Mouse (Mus musculus): Measurements from ENCODE around the gene Med15.
A peak's percentile ranks its signal among the peaks of the same experiment; 100 is the strongest.

The Med15 gene

DNA sequence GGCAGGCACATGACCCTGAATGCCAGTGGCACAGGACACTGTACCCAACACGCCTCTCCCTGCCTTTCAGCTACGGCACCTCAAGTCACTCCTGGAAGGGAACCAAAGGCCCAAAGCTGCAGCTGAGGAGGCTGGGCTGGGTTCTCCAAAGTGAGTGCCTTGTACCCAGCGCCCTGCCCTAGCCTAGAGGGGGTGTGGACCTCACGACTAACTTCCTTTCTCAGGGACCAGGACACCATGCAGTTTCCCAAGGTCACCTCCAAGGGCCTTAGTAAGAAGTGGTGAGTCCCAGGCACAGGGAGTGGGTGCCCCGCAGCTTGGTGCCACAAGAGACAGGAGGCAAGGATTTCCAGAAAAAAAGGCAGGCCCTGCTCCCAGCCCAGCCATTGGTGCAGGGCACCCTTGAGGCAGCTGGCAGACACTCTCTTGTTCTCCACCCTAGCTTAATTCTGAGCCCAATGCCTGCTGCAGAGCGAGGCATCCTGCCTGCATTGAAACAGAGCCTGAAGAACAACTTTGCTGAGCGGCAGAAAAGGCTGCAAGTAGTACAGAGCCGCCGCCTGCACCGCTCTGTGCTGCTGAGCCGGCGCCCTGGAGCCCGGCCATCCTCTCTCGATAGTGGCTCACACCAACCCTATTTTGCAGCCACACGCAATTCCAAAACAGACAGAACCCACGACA, 82.6 kb downstream of the Med15 start:
- no peak for DNase-seq (ENCODE audit: low spot score in 2 of 2)

DNA sequence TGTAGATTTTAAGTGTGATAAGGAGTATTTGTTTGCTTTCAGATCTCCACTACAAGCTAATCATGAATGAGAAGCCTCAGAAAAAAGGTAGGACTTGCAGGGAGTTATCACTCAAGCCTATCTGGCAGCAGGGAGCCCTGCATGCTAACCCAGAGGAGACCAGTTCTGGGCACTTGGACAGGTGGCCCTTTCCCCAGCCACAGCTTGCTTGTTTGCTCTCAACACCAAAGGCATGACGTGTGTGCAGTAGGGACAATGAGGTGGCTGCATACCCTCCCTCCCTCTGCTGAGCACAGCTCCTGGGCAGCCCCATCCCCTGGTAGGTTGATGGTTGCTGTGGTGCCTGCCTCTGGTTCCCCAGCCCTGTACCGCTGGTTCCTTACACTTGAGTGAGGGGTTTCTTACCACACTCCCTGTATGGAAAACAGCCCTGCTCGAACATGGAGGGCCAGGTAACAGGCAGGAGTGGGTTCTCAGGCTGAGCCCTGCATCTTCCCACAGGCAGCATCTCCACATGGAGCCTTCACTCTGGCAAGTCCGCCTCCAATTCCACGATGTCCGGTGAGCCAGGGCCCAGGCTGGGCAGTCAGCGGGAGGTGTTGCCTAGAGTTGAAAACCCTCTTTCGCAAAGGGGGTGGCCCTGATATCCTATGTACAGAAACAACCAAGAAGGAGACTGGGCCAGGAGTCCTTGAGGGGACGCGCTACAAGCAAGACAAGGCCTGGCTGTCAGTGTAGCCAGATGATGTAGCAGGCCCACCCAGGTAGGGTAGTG, 84.9 kb downstream of the Med15 start:
- DNase-seq (ENCODE audit: low spot score in 2 of 2), result no peak

DNA sequence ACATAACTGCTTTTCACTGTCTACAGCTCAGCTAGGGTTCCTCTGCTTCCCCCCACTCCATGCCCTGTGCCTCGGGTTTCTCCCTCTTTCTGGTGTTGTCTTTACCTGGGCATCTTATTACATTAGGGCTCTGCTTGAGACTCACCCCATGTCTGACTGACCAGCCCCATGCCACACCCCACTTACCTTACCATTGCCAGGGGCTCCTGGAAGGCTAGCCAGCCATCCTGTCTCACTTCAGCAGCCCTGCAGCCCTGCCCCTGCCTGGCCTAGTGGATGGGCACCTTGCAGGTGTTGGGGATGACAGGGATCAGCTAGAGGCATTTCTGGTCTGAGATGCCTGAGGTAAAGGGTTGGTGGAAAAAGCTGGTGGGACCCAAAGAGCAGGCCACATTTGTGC, 85.5 kb downstream of the Med15 start:
- no peak for DNase-seq (ENCODE audit: low spot score in 2 of 2)

DNA sequence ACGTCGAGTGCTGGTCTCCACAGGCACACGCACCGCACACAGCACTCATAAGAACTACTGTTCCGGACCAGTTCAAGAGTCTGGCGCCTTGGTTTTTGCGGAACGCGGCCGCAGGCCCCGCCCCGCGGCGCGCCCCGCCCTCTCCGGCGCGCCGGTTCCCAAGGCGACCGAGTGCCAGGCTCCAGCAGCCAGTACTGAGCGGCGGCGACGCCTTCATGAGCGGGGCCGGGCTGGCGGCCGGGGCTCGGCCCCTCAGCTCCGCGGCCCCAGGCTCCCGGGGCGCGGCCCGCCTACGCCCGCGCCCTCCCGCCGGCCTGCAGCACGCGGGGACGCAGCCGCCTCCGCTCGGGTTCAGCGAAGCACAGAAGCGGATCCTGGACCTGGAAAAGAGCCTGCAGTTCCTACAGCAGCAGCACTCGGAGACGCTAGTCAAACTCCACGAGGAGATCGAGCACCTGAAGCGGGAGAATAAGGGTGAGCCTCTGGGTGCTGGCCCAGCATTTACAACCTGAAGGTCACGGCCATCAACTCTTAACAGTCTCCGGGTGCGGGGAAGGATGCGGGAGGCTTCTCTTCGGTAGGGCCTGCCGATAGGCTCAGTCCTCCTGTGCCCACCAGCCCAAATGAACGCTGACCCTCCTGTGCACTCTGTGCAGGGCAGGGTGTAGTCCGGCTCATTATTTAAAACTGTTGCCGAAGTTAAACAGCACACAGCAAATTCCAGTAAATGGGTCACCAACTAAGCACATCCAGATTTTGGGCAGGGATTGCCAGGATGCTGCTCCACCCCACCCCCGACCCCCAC, 86.2 kb downstream of the Med15 start, which contains the start of gene Ccdc74a:
Ccdc74a (plus strand) TSS at position 161 of the 805 bp plus-strand sequence.
- DNase-seq (ENCODE audit: low spot score in 2 of 2), result peak; percentile 56 to 68

DNA sequence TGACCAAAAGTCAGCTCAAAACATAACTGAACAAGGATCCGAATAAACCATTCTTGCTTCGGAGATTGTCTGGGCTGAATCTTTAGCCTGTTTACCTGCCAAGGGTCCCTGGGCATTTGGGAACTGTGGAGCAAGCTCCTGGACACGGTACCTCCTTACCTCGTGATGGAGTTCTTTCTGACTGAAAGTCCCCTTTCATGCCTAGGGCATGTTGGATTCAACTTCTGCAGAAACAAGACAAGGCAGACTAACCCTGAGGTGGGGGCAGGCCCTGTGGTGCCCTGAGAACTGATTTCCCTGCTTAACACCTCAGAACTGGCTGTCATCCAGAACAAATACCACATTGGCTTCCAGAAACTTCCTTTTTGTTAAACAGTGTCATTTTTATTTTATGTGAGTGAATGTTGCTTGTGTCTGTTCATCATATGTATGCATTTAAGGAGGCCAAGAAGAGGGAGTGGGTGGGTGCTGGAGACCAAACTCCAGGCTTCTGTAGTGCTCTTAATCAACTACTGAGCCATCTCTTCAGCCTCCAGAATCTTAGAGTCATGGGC, 89.2 kb downstream of the Med15 start:
- no peak for DNase-seq (ENCODE audit: low spot score in 2 of 2)

DNA sequence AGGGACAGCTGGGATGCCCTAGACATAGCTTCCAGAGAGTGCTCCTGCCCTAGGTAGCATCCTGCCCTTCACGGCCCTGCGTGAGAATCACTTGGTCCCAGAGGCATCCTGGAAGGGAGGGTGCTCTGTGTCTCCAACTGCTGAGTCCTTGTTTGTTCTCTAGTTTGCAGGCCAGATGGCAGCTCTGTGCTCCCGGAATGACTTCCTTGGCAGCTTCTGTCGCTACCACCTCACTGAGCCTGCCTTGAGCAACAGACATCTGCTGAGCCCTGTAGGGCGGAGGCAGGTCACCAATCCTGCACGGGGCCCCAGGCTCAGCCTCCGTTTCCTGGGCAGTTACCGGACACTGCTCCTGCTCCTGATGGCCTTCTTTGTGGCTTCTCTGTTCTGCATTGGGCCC, 90.4 kb downstream of the Med15 start:
- DNase-seq (ENCODE audit: low spot score in 2 of 2), result no peak

DNA sequence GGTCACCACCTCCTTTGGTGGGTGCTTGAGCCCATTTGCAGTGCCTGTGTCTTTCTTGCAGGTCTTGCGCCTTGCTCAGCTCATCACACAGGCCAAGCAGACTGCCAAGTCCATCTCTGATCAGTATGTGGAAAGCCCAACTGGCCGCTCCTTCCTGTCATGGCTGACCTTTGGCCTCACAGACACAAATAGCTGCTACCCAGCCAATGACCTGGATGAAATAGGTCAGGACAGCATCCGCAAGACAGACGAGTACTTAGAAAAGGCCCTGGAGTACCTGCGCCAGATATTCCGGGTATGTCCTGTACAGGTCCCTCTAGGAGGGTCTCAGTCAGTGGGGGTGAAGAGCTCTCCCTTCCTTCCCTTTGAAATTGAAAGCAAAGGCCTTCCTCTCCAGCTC, 91.4 kb downstream of the Med15 start:
- DNase-seq (ENCODE audit: low spot score in 2 of 2), result no peak

DNA sequence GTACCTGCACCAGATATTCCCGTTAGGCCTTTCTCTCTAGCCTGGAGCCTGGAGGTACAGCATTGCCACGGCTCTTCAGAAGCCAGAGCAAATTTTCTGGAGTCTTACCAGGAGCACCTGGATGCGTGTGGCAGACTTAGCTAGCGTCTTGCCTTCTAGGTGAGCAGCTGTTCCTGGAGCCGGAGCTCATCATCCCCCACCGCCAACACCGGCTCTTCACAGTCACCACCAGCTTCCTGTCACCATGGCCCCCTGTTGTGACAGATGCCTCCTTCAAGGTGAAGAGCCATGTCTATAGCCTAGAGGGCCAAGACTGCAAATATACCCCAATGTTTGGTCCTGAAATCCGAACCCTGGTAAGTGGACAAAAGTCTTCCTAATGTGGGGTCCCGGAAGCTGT, 92.0 kb downstream of the Med15 start:
- no peak for DNase-seq (ENCODE audit: low spot score in 2 of 2)

DNA sequence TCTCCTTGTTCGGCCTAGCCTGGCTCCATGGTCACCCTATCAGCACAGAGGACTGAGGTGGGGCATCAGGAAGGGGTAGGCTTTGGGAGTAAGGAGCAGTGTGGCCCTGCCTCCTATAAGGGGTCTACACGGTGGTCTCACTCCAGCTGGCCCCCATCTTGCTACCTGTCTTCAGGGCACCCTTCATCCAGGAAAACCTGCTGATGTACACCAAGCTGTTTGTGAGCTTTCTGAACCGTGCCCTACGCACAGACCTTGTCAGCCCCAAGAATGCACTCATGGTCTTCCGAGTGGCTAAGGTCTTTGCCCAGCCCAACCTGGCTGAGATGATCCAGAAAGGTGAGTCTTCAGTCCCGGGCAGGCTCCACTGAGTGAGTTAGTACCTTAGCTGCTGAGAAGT, 92.7 kb downstream of the Med15 start:
- no peak for DNase-seq (ENCODE audit: low spot score in 2 of 2)

DNA sequence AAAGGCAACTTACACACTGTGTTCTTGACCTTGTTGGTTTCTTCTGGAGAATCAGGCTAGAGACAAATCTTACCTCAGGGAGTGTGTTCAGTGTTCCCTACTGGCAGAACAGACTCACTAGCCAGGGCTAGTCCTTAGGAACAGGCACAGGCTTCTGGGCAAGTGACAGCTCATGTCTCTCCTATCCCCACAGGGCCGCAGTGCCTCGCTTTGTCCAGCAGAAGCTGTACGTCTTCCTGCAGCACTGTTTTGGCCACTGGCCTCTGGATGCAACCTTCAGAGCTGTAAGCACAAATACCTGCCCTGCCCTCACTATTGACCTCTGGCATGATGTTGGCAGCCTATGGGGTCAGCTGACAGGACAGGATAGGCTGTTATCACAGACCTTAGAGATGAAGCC, 93.6 kb downstream of the Med15 start:
- no peak for DNase-seq (ENCODE audit: low spot score in 2 of 2)

DNA sequence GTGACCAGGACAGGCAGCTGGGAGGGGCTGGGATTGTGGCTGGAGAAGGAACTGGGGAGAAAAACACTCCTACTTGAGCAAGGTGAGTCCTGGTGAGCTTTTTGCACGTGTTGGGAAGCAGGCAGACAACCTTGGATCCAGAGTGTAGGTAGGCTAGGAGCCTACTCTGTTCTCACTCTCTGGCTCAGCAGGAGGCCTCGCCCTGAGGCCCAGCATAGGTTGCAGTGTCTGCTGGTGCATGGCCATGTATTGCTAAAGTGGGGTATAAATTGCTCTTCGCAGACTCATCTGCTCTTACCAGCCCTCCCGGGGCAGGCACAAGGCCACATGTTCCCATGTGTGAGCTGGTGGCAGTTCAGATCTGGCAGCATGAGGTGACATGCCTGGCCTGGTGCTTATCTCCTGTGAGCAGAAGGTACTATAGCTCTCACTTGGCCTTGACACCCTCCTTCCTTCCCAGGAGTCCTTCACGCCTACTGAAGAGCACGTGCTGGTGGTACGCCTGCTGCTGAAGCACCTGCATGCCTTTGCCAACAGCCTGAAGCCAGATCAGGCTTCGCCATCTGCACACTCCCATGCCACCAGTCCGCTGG, 94.6 kb downstream of the Med15 start:
- DNase-seq (ENCODE audit: low spot score in 2 of 2), result no peak

DNA sequence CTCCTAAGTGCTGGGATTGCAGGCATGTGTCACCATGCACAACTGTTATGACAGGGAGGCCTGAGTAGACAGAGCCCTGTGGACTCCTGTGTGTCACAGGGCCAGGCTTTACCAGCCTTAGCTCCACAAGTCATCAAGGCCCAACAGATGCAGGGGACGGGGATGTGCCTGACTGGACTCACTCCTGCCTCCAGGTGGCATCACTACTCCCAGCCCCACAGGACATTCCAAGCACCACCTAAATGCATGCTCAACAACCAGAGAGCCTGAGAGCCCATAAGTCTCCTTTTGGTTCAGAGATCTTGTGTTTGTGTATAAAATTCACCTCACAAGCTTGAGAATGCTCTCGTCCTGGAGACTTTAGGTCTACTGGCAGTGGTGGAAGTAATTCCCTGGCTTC, 95.1 kb downstream of the Med15 start:
- DNase-seq (ENCODE audit: low spot score in 2 of 2), result no peak

DNA sequence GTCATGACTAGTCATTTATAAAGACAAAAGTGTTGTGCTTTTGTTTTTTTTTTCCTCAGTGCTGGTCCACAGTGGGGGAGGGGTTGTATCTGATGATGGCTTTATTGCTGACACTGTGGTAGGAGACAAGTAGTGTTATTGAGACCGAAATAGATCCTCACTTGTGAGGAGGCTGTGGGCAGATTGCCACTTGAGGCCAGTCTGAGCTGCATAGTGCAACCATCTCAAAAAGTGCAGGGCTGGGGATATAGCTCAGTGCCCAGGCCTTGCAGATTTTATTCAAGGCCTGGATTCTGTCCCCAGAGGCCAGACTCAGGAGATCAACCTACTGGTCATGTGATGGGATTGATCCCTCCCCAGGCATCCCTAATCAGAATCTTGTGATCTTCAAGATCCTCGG, 95.8 kb downstream of the Med15 start:
- DNase-seq (ENCODE audit: low spot score in 2 of 2), result no peak

DNA sequence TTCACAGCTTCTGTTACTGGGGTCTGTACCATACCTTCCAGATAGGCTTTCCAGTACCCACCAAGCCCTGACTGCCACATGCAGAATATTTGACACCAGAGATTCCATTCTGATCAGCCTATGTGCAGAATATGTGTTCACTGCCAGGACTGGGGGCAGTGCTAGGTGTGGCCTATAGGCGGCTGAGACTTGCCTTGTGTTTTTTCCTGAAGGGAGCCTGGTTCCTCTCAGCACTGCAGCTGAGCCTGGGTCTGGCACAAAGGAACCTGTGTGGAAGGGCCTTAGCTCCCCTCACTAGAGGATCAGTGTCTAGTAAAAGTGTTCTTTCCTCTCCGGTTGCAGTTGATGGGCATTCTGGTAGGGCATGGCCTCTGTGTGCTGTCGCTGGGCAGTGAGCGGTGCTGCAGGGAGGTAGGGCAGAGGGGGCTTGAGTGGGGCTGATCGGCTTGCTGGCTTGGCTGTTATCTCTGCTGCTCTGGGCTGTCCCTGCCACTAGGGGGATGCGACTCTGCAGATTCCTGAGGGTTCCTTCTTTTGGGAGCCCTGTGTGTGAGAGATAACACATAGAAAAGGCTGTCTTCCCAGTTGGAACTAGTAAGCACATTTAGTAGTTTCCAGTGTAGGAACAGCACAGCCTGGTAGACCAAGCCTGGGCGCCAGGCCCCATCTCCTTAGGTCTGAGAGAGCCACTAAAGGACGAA, 99.1 kb downstream of the Med15 start:
- DNase-seq (ENCODE audit: low spot score in 2 of 2), result no peak

DNA sequence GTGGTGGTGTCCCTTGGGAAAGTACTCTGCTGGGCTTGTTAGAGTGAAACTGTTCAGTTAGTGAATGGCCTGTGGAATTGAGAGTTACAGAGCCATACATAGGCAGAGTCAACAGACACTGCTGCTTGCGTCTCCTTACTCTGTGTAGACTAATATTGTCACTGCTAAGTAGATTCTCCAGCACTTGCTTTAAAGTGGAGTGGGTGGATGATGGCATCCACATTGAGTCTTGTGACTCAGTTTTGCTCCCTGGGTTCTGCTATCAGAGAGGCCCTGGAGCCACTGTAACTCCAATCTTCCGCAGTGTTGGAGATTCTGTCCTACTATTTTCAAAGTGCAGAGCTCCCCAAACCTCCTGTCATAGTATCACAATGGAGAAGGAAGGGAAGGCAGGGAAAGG, 100.1 kb downstream of the Med15 start:
- DNase-seq (ENCODE audit: low spot score in 2 of 2), result no peak

DNA sequence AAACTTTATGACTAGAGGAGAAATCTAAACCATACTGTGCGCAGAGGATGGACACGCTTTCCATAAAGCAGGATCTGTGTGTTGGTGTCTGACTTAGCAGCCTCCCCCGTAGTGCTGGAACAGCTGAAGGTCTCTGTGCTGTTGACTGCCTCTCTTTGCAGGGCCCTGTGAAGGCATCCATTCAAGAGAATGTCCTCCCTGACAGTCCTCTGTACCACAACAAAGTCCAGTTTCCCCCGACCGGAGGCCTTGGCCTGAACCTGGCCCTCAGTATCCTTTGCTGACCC, 106.5 kb downstream of the Med15 start:
- no peak for DNase-seq (ENCODE audit: low spot score in 2 of 2)

DNA sequence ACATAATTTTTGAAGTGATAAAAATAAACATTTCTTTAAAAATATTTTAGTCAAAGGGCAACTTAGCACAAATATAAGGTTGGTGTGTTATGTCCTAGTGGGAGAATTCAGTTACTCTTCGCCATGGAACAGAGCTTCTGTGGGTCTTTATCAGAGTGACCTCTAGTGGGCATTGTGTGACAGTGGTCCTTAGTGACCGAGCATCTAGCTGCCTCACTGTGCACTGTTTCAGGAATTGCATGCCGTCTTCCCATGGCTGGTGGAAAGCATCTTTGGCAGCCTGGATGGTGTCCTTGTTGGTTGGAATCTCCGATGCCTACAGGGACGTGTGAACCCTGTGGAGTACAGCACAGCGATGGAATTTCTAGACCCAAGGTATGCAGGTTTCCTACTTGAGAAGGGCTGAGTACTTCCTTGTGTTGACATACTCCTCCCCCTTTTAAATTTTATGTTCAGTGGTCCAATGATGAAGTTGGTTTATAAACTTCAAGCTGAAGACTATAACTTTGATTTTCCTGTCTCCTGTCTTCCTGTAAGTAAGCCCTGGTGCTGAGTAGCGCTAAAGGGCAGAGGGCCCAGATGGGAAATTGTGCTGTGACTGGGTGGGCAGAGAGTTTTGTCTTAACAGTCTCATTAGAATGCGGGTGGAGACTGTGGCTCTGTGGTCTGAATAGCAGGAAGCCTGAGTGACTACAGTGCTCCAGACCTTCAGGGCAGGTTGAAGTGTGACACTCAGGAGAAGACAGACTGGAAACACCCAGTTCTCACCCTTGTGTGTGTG, 107.0 kb downstream of the Med15 start:
- no peak for DNase-seq (ENCODE audit: low spot score in 2 of 2)

DNA sequence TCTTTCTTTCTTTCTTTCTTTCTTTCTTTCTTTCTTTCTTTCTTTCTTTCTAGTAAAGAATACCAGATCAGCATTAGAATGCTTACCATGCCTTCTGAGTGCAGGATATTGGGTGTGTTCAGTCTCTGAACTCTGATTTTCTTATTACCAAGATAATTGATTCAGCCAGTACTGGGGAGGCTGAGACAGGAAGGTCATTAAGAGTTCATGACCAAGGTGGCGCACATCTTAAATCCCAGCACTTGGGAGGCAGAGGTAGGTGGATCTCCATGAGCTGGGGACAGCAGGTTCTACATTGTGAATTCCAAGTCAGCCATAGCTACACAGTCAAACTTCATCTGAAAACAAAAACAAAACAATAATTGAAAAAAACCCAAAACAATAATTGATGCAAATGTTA, 110.8 kb downstream of the Med15 start:
- DNase-seq (ENCODE audit: low spot score in 2 of 2), result no peak

DNA sequence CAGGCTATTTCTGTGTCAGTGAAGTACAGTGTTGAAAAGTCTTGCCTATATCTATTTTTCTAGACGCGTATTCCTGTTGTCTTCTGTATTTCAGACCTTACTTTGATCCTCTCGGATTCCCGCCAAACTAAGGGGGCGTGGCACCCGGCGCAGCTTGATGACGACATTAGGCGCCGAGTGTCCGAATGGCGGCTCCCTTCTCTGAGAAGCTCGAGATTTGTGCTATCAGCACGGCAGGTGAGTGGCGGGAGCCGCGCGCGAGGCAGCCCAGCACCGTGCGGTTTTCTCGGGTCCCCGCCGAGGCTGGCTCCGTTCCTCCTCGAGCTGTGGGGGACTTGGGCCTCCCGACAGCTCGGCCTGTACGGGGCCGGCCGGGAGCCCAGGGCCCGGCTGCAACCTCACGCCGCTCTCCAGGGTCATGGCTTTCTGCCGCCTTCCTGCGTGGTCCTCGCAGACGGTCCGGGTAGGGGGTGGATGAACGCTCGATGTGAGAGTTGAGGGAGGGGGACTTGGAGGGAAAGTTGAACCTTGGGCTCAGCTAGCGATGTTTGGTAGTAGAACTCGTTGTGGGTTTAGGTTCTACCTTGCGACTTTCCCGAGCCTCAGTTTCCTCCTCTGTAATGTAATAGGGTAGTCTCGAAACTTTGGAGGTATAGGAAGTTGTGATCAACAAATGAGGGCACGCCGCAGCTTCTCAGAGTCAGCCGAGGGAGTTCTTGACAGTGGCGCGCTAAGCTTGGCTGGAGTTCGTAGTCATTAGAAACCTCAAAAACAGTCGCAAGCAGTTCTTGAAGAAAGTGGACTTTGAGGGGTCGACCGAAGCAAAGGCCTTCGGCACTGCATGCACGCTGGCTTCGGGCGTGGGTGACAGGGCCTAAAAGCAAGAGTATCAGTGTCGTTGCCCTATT, 113.2 kb downstream of the Med15 start, which contains the start of gene Smpd4:
Smpd4 (plus strand) TSS at position 157 of the 908 bp plus-strand sequence.
- peak; percentile 88 to 90 for DNase-seq (ENCODE audit: low spot score in 2 of 2)

Data from natural killer cell, adult 2 months (primary cell).